Mouse (Mus musculus) midbrain, embryonic 16.5 days (tissue): Measurements from ENCODE around the gene Zfp989. TPM values are rescaled to one million over a fixed set of nuclear protein-coding genes. Genes with fewer than 3 reads are reported as not detected.

Experiments used
- polyA plus RNA-seq: library from polyadenylated mRNA; unstranded; fragments of >200 nt; fragmentation: Nextera tagmentation; extraction: Ambion mirVana; gene quantifications from 2 replicates; pipeline ENCODE4 v1.2.1, GENCODE M21; 2015

Gene Zfp989
- polyA plus RNA-seq, 1 experiment from 2014 or later, result 0.13 TPM

Other genes with a start within 250 kb of the Zfp989 start
- not detected in 2 replicates for gene Gm21411, start 62.4 kb upstream of the Zfp989 start, polyA plus RNA-seq
- not detected in 2 replicates for gene Rex2, start 49.9 kb downstream of the Zfp989 start, polyA plus RNA-seq
- gene Zfp991, start 160.1 kb downstream of the Zfp989 start, polyA plus RNA-seq, result 3.8 TPM in 2 replicates